Mouse (Mus musculus) gastrocnemius, postnatal 14 days (tissue): ENCODE results near the gene Ssbp2. TPM values are rescaled to one million over a fixed set of nuclear protein-coding genes. Genes with fewer than 3 reads are reported as not detected.

Source experiments
- DNase-seq: peaks from one replicate; pipeline ENCODE4 v3.0.0; 2021; ENCODE audit warnings: mixed read lengths
- intact Hi-C: fragments of 180-260 bp; cut with DNase I; formaldehyde crosslinking; loops from one replicate; pipeline ENCODE4 v1.15.1; 2025; ENCODE audit warnings: low total_unique reads
- total RNA-seq, 2 experiments: library from RNA; stranded (reverse); gene quantifications; 2 replicates each; pipeline ENCODE4 v1.2.3; 2021

Gene Ssbp2
- total RNA-seq, 2 experiments from 2014 or later, result 16.1 to 19.9 TPM

DNA sequence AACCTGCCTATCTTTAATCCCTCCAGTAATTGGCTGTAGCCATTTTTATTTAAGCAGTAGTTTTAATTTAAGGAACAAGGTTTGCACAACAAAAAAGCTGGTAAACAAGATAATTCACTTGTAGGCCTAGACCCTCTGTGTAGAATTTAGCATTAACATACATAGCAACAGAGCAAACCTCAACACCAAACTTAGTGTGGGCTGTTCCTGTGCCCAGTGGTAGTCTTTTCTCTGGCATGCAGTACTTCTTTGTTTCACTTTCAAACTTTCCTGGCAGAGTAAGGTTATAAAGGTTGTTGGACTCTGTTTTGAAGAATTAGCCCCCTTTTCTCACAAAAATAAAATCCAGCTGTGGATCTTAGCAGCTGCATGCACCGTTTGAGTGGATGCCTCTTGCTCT, 48.9 kb downstream of the Ssbp2 start:
- no peak for DNase-seq
- intact Hi-C loops, result no loop called here

DNA sequence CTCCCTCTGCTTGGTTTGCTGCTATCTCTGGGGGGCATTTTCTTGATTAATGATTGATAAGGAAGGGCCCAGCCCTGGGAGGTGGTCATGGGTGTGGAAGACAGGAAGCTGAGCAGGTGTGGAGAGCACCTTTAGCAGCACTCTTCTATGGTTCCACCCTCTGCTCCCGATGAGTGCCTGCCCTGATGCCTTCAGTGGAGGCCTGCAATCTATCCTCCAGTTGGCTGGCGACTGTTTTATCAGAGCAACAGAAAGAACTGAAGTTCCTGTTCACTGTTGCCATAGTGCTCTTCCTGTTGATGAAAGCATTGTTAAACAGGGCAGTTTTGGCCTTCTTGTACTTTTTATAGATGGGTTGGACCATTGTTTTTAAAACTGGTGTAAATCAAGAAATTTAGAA, 49.4 kb downstream of the Ssbp2 start:
- intact Hi-C loops, result no loop called here
- no peak for DNase-seq

DNA sequence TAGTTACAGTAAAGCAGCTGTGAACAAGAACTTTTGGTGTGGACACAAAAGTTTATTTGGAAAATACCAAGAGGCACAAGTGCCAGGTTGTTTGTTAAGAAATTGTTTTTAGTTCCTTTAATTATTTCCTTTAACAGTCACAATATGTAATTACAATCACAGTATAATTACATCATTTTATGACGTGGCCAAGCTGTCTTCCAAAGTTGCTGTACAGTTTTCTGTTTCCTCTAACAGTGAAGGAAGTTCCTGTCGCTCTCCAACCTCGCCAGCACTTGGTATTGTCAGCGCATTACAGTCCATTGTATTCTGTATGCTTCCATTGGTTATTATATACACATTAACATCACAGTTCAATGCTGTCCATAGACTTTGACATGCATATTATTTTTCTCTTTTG, 54.9 kb downstream of the Ssbp2 start:
- intact Hi-C loops, result no loop called here

DNA sequence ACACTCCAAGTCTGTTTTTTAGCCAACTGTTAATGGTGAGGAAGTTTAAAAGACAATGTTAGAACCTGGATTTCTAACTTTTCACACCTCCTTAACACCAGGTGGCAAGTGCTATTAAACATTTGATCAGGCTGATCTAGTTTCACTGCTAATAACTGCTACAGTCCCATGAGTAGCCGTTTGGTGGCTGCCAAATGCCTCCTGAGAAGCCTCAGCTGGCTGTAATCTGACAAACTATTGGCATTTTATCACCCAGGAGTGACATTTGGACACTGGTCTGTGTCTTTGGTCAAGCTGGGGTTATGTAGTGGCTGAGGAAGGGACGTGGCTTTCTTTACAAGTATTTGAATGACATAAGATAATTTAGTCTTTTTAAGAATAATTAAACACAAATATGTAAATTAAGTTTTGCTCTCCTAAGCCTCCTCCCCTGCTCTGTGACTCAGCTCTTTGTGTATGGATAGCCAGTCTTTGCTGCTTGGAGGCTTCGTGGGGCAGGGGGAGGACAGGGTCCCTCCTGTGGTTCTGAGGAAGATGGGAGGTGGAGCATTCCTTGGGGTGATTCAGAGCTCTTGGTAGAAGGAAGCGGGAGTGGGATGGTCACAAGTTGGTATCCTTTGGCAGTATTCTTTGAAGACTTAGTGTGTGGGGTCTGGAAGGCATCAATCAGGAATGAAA, 60.1 kb downstream of the Ssbp2 start:
- intact Hi-C loops, result no loop called here
- no peak for DNase-seq

More for the DNA sequence above, 54.9 kb downstream of the Ssbp2 start:
- no peak for DNase-seq

DNA sequence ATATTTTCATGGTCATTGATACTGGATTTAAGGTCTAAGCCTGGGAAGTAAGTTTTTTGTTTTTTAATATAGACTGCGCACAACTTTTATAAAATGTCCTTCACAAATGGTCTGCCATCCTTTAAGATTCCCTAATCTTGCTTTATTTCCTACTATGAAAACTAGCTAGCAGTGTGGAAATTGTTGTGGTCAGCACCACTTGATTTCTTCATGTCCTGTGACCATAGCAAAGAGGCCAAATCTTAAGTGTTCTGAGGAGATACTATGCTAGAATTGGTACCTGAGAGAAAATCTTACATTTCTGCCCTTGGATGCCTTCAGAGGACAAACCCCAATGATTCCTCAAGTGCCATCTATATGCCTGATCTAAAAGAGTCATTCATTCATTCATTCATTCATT, 60.9 kb downstream of the Ssbp2 start:
- DNase-seq, result no peak
- intact Hi-C loops, result no loop called here

DNA sequence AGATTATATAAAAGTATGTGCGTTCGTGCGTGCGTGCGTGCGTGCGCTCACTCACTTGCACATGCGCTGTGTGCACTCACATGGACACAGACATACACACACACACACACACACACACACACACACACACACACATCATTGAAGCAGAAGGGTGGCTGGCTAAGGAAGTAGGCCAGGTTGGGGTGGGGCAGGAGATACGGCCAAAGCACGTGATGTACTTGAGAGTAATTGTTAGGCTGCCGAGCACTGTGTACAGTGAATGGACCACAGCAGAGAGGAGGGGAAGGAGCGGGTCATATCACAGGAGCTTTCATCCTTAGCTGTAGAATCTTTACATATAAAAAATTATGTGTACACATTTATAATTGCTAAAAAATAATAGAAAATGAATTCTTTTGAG, 66.0 kb downstream of the Ssbp2 start:
- intact Hi-C loops, result no loop called here
- DNase-seq, result no peak

DNA sequence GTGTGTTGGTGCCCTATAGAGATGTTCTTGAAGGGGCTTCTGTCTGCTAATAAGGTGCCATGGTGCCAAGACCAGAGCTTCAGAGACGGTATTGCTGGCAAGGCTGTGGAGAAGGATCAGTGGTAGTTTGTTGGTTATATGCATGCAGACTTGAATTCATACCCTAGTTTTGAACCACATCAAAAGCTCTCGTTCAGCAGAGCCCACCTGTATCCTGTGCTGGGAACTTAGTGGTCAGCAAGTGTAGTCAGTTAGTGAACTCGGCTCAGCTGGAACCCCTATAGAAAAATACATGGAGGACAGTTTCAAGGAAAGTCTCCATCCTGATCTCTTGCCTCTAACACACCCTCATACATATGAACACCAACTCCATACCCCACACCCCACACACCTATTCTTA, 69.7 kb downstream of the Ssbp2 start:
- no peak for DNase-seq
- intact Hi-C loops, result no loop called here

DNA sequence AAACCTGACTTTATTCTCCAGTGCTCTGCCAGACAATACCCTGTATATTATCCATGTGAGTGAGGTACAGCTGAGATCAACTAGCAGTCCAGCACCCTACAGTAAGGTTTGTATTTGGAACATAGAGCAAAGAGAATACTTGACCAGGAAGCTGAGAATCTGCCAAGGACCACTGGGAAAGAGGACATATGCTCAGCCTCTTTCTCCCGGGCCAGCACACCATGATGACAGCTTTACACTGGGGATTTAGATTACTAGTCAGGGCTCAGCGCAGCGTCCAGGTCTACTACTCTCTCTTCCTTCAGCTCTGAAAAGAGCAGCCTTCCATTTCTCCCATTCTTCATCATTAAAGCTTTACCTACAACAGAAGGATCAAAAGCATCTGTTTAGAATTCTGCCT, 76.6 kb downstream of the Ssbp2 start:
- intact Hi-C loops, result no loop called here
- no peak for DNase-seq

DNA sequence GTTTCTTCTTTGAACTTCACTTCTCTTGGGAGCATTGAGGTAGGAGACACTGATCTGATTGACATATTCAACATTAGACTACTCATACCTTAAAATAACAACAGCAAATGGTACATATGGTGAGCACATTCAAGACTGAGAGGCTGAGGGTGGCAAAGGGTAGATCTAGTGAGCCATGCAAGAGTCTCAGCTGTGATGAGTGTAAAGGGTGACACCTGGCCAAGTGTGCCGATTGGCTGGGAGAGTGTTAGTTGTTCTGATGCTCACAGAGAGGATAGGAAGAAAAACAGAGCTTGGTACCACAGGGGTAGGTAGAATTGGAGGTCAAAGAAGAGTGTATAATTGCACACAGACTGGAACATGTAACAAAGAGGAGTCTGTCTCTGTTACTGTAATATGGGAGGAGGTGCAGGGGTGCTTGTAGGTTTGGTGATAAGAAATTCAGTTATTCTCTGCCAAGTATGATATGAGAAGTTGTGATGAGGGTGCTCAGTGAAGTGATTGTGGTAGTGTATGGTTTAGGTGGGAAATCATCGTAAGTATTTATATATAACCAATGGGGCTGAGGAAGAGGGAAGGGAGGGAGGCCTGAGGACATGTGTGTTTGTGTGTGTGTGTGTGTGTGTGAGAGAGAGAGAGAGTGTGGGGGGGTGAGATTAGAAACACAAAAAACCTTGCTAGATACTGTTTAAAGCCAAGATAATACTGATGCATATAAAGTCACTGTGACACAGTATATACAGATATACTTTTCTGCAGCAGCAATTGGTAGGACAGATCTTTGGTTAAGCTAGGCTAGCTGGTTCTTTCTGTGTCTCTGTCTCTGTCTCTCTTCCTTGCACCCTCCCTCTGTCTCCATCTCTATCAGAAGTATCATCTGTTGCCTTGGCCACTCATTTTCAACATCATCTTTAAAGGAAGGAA, 80.3 kb downstream of the Ssbp2 start:
- intact Hi-C loops, result no loop called here
- DNase-seq, result no peak

DNA sequence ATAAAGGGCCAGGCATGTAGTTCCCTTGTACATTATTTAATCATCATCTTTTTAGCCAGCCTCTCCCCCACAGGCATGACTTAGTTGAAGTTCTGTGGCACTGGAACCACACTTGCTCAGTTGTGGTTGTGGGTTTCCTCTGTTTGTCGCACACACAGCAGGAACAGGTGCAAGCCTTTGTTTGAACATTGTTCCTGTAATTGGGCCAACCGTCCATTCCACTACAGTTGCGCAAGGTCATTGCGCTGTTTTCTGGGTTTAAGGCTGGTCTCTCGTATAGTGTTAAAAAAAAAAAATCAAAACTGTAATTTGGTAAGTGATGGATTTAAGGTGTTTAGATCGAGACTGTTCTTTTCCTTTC, 81.0 kb downstream of the Ssbp2 start:
- intact Hi-C loops, result no loop called here

DNA sequence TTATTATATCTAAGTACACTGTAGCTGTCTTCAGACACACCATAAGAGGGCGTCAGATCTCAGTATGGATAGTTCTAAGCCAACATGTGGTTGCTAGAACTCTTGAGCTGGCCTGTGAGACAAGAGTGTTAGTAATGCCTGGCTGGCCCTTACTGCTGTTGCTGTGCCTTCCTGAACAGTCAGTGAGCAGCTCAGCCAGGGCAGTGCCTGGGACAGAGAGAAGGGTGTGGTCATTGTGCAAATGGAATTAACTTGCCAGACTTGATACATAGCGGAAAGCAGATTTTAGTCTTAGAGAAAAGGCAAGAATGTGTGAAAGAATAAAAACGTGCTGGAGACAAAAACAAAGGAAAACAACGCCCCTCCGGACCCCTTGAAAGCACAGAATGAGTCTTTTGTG, 83.5 kb downstream of the Ssbp2 start:
- intact Hi-C loops, result no loop called here
- no peak for DNase-seq

More for the DNA sequence above, 81.0 kb downstream of the Ssbp2 start:
- no peak for DNase-seq

DNA sequence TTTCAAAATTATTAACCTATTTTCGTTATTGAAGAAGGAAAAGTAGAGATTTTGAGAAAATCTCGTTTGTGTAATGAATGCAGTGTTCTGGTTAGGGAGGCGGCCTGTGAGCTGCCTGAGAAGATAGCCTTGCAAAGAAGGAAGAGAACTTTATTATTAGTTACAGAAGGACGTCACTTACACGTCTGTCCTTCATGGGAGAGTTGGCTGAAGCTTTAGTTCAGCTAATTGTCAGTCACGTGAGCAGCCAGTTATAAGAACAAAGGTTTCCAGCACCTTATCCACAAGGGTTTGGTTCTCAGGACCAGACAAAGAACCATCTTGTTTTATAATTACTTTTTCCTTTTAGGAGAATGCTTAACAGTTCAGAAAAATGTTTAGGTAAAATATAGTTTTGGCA, 104.0 kb downstream of the Ssbp2 start:
- no peak for DNase-seq
- intact Hi-C loops, result no loop called here

DNA sequence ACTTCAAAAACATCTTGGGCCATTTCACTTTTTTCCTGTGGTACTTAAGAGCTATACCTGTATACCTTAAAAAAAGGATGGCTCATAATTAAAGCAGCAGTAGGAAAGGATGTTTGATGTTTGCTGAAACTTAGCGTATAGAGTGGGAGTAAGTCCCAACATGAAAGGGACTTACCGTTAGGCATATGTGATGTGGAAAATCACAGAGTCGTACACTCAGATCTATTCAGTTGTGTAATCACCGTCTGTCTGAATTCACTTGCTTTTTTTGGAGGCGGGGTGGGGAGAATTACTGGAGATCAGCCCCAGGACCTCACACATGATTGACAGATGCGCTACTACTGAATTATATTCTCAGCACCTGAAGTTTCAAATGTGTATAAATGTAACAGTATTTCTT, 104.7 kb downstream of the Ssbp2 start:
- intact Hi-C loops, result no loop called here
- no peak for DNase-seq

DNA sequence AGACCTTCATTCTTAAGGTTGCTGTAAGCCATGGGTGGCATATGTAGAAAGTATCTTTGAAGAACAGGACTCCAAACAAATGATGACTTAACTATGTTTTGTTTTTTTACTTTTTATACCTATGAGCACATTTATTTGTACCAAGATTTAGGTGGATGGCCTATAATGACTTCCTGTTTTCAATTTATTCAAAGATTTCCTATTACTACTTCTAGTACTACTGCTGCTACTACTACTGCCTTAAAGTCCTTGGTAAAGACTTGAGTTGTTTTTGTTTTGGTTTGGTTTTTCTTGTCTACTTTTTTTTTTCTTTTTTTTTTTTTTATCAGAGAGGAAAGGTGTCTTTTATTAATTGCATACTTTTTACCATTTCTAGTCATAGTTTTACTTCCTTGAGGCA, 121.4 kb downstream of the Ssbp2 start:
- intact Hi-C loops, result no loop called here
- DNase-seq, result no peak

DNA sequence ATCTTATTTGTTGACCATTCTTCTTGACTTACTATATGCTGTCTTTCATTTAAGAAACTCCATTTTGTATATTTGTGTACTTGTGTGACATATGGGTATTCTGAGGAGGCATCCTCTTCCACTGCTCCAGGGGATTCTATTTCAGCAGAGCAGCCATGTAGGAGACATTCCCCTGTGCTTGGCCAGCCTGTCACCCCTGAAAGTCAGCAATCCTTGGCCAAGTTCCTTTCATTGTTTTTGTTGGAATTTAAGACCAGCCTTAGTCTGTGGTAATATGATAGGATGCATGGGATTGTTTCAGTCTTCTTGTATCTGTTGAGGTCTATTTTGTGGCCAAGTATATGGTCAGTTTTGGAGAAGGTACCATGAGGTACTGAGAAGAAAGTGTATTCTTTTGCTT, 122.1 kb downstream of the Ssbp2 start:
- DNase-seq, result no peak
- intact Hi-C loops, result no loop called here

DNA sequence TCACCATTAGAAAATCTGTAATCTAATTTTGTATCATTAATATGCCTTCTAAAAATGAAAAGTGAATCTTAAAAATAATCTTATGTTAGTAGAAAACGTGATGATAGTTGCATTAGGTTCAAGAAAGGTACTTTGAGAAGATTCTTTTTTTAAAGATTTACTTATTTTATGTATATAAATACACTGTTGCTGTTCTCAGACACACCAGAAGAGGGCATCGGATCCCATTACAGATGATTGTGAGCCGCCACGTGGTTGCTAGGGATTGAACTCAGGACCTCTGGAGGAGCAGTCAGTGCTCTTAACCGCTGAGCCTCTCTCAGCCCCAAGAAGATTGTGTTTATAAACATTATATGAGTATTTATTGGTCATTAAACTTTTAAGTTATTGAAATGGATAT, 126.3 kb downstream of the Ssbp2 start:
- no peak for DNase-seq
- intact Hi-C loops, result no loop called here

DNA sequence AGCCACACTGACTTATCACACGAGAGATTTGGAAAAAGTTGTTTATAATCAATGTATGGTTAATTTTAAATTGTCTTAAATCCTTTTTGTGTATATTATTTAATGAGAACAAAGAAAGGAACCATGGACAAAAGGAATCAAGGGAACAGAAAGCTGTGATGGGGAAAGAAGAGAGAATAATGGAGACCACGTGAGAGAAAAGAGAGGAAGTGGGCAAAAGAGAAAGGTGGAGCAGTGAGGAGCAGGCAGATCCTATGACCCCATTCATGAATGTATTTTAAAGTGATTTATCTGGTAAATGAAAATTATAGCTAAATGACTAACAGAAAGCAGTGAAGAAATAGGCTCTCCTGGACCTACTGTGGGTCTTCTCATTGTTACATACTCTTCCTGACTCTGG, 128.4 kb downstream of the Ssbp2 start:
- no peak for DNase-seq
- intact Hi-C loops, result no loop called here

DNA sequence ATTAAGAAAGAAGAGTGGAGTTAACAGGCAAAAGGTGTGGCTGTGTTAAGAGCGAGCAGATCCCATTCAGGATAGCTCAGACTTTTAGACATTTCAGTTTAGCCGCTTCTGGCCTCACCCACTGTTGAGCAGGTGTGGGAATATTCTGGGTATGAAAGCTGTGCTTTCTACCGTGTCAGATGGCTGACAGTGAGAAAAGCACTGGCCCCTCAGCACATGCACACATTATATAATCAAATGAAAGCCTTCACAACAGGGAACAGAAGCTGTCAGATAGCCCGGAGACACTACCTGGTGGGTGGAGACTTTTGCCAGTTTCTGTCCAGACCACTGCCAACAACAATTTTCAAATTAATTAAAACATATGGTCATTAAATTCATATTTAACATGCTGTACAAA, 131.8 kb downstream of the Ssbp2 start:
- DNase-seq, result no peak
- intact Hi-C loops, result no loop called here

DNA sequence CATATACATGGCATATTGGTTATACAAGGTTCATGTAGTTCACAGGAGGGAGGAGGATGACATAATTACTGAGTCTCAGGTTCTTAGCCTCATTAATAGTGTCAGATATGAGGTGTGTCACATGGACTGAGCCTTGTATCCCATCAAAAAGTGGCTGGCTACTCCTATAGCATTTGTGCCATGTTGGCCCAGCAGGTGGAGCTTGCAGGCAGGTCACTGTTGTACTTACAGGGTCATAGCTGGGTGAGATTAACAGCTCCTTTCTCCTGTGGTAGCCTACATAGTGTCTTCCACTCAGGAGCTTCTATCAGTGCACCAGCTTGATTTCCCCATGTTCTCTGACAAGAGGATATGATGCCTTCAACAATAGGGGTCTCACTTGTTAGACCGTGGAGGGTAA, 135.2 kb downstream of the Ssbp2 start:
- no peak for DNase-seq
- intact Hi-C loops, result no loop called here

DNA sequence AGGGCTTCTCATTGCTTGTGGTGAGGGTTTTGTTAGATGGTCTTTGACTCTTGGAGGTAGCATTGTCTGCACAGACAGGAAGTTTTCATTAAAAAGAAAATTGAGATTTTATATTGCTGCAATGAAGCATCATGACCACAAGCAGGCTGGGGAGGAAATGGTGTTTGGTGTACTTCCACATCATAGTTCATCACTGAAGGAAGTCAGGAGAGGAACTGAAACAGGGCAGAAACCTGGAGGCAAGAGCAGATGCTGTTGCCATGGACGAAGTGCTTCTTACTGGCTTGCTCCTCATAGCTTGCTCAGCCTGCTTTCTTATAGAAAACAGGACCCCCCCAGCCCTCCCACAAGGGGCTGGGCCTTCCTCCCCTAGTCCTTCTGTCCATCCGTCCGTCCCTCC, 139.5 kb downstream of the Ssbp2 start:
- no peak for DNase-seq
- intact Hi-C loops, result no loop called here
